Mouse (Mus musculus): ENCODE measurements around the gene Slc12a4. TPM values are rescaled to one million over a fixed set of nuclear protein-coding genes. Genes with fewer than 3 reads are reported as not detected.

The Slc12a4 gene
- polyA plus RNA-seq, 1 experiment from 2014 or later = 42.8 TPM

DNA sequence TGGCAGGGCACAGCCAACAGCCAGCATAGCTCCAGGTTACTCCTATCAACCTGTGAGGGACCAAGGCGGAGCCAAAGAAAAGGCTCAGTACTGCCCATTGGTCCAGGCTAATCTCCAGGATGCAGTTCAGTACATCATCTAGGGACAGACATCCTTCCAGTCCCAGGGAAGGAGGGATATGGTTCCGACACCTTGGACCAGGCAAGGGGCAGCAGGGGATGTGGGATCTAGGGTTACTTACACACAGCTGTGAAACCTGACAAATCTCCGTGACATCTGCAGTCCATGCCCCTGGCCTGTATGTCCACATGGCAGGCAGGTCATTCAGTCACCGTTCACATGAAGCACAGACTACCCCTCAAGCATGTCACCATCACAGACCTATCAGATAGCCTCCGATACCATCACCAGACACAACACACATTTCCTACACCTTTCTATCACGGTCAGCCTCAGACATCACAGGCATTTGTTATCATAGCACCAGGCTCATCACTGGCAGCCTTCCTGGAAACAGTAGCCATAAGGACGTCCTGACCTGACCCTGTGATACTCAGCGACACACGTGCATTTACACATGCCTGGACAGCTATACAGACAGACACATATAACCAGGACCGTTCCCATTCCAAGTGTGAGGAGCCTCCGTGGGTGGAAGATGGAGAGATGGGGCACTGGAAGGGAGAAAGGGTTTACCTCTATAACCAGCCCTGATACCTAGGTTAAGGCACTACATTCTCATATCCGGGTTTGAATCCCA lies 1.2 kb downstream of the Slc12a4 start:
- Histone ChIP-seq H3K4me2 (ENCODE audit: low read depth, low read length) (peak overlapping the region; percentile 76), H3K36me3 (ENCODE audit: control insufficient read depth, insufficient read depth, low read length) (0 out of 2 replicates have a peak, but pooled peaks cover 8% of the 10 kb centered on the region), H3K9me3 (ENCODE audit: control insufficient read depth, low read length) (no peaks in the 10 kb centered on the region), H3K4me1 (ENCODE audit: control insufficient read depth, insufficient read depth, low read length) (peaks cover 19% of the 10 kb centered on the region), H3K9ac (ENCODE audit: low read depth, low read length) (peak overlapping the region; percentile 94), H3K4me3 (ENCODE audit: low read depth, low read length) (peak overlapping the region; percentile 85), H3K27me3 (replicated peaks; ENCODE audit: control insufficient read depth, insufficient read depth, low read length) (no peaks in the 10 kb centered on the region), H3K27ac (replicated peaks; ENCODE audit: low read depth, low read length) (peak overlapping the region; percentile 95; the same call in 1 of the 2 replicates)
- ATAC-seq (ENCODE audit: low read depth) = no peak
- DNase-seq (ENCODE audit: low spot score) = no peak
- 47% methylated on average over 12 of the region's 12 CpGs for WGBS

GRCm38 (mm10) chr8:105961536-105961935 lies 4.4 kb downstream of the Slc12a4 start:
- Histone ChIP-seq H3K4me2 (ENCODE audit: low read depth, low read length) (no peak overlapping the region), H3K4me1 (ENCODE audit: control insufficient read depth, insufficient read depth, low read length) (peaks cover 13% of the 10 kb centered on the region), H3K9me3 (ENCODE audit: control insufficient read depth, low read length) (no peaks in the 10 kb centered on the region), H3K4me3 (ENCODE audit: low read depth, low read length) (no peak overlapping the region), H3K9ac (ENCODE audit: low read depth, low read length) (no peak overlapping the region), H3K27me3 (replicated peaks; ENCODE audit: control insufficient read depth, insufficient read depth, low read length) (no peaks in the 10 kb centered on the region), H3K36me3 (ENCODE audit: control insufficient read depth, insufficient read depth, low read length) (peaks cover 31% of the 10 kb centered on the region), H3K27ac (replicated peaks; ENCODE audit: low read depth, low read length) (no peak overlapping the region)
- DNase-seq (ENCODE audit: low spot score) (no peak), ATAC-seq (ENCODE audit: low read depth) (no peak)
- WGBS = 86% methylated on average over 10 of the region's 10 CpGs

- no peak overlapping the region for H3K9ac ChIP-seq (ENCODE audit: low read depth, low read length)
- WGBS = 72% methylated on average over 14 of the region's 14 CpGs
- no peak for ATAC-seq (ENCODE audit: low read depth)
- no peak for DNase-seq (ENCODE audit: low spot score)
- H3K9me3 ChIP-seq (ENCODE audit: control insufficient read depth, low read length) = no peaks in the 10 kb centered on the region
- H3K4me2 ChIP-seq (ENCODE audit: low read depth, low read length) = no peak overlapping the region
- peaks cover 13% of the 10 kb centered on the region; the same call in 1 of the 2 replicates for H3K4me1 ChIP-seq (ENCODE audit: control insufficient read depth, insufficient read depth, low read length)
- H3K36me3 ChIP-seq (ENCODE audit: control insufficient read depth, insufficient read depth, low read length) = peaks cover 35% of the 10 kb centered on the region
- no peak overlapping the region for H3K4me3 ChIP-seq (ENCODE audit: low read depth, low read length)
- H3K27ac ChIP-seq (replicated peaks; ENCODE audit: low read depth, low read length) = no peak overlapping the region
- H3K27me3 ChIP-seq (replicated peaks; ENCODE audit: control insufficient read depth, insufficient read depth, low read length) = no peaks in the 10 kb centered on the region
These were observed 4.8 kb downstream of the Slc12a4 start for GRCm38 (mm10) chr8:105961101-105961500.

DNA sequence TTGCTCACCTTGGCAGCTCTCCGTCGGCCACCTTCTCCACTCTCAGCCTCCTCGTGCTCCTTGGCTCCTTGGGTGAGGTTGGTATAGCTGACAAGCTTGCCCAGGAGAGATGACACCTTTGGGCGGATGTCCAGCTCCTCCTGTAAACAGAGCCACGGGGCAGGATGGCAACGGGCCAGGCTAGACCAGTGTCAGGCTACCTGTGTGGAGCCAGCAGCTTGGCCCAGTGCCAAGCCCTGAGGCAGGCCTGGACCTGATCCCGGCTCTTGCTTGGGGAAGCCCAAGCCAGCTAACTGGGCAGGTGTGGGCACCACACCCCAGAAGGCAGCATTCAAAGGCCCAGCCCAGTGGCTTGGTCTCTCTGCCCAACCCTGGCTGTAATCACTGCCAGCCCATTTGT lies 6.5 kb downstream of the Slc12a4 start:
- Histone ChIP-seq H3K9me3 (ENCODE audit: control insufficient read depth, low read length) (no peaks in the 10 kb centered on the region), H3K36me3 (ENCODE audit: control insufficient read depth, insufficient read depth, low read length) (peaks cover 51% of the 10 kb centered on the region), H3K27me3 (replicated peaks; ENCODE audit: control insufficient read depth, insufficient read depth, low read length) (no peaks in the 10 kb centered on the region), H3K4me2 (ENCODE audit: low read depth, low read length) (no peak overlapping the region), H3K27ac (replicated peaks; ENCODE audit: low read depth, low read length) (no peak overlapping the region), H3K4me3 (ENCODE audit: low read depth, low read length) (no peak overlapping the region), H3K9ac (ENCODE audit: low read depth, low read length) (no peak overlapping the region), H3K4me1 (ENCODE audit: control insufficient read depth, insufficient read depth, low read length) (peaks cover 6% of the 10 kb centered on the region; the same call in 1 of the 2 replicates)
- peak; percentile 38; the same call in 1 of the 2 replicates for ATAC-seq (ENCODE audit: low read depth)
- 73% methylated on average over 7 of the region's 7 CpGs for WGBS
- peak; percentile 56 for DNase-seq (ENCODE audit: low spot score)

- 59% methylated on average over 2 of the region's 4 CpGs for WGBS
- peaks cover 66% of the 10 kb centered on the region for H3K36me3 ChIP-seq (ENCODE audit: control insufficient read depth, insufficient read depth, low read length)
- DNase-seq (ENCODE audit: low spot score) (no peak), ATAC-seq (ENCODE audit: low read depth) (no peak)
- no peak overlapping the region for H3K4me3 ChIP-seq (ENCODE audit: low read depth, low read length)
- H3K4me2 ChIP-seq (ENCODE audit: low read depth, low read length) = no peak overlapping the region
- no peak overlapping the region for H3K9ac ChIP-seq (ENCODE audit: low read depth, low read length)
- H3K9me3 ChIP-seq (ENCODE audit: control insufficient read depth, low read length) = no peaks in the 10 kb centered on the region
- H3K27ac ChIP-seq (replicated peaks; ENCODE audit: low read depth, low read length) = no peak overlapping the region
- no peaks in the 10 kb centered on the region for H3K4me1 ChIP-seq (ENCODE audit: control insufficient read depth, insufficient read depth, low read length)
- H3K27me3 ChIP-seq (replicated peaks; ENCODE audit: control insufficient read depth, insufficient read depth, low read length) = no peaks in the 10 kb centered on the region
These were observed 8.1 kb downstream of the Slc12a4 start for GRCm38 (mm10) chr8:105957813-105958212.

DNA sequence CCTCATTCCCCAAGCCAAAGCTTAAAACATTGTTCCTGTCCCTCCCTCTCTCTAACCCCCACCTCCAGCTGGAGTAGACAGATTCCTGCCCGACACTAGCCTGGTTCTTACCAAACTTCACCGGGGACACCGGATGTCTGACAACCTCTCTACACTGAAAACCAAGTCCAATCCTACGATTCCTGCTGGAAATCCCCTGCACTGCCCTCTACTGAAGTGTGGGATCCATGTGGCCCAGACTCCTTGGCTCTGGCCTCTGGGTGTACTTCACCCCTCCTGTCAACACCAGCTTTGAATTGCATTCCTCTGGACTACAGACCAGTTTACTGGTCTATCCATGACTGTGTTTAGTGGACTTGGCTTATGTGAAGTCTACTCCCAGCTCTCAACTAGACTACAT lies 9.3 kb downstream of the Slc12a4 start:
- Histone ChIP-seq H3K4me2 (ENCODE audit: low read depth, low read length) (no peak overlapping the region), H3K27me3 (replicated peaks; ENCODE audit: control insufficient read depth, insufficient read depth, low read length) (no peaks in the 10 kb centered on the region), H3K9me3 (ENCODE audit: control insufficient read depth, low read length) (no peaks in the 10 kb centered on the region), H3K27ac (replicated peaks; ENCODE audit: low read depth, low read length) (no peak overlapping the region), H3K4me1 (ENCODE audit: control insufficient read depth, insufficient read depth, low read length) (no peaks in the 10 kb centered on the region), H3K4me3 (ENCODE audit: low read depth, low read length) (no peak overlapping the region), H3K36me3 (ENCODE audit: control insufficient read depth, insufficient read depth, low read length) (peaks cover 79% of the 10 kb centered on the region), H3K9ac (ENCODE audit: low read depth, low read length) (no peak overlapping the region)
- DNase-seq (ENCODE audit: low spot score) = no peak
- 89% methylated on average over 4 of the region's 4 CpGs for WGBS
- ATAC-seq (ENCODE audit: low read depth) = no peak

- peaks cover 97% of the 10 kb centered on the region for H3K36me3 ChIP-seq (ENCODE audit: control insufficient read depth, insufficient read depth, low read length)
- WGBS = 29% methylated on average over 6 of the region's 7 CpGs
- H3K4me2 ChIP-seq (ENCODE audit: low read depth, low read length) = no peak overlapping the region
- peak overlapping the region; percentile 83 for H3K27ac ChIP-seq (replicated peaks; ENCODE audit: low read depth, low read length)
- no peak overlapping the region for H3K9ac ChIP-seq (ENCODE audit: low read depth, low read length)
- ATAC-seq (ENCODE audit: low read depth) = peak; percentile 79
- no peak overlapping the region for H3K4me3 ChIP-seq (ENCODE audit: low read depth, low read length)
- no peaks in the 10 kb centered on the region for H3K9me3 ChIP-seq (ENCODE audit: control insufficient read depth, low read length)
- peak; percentile 72 for DNase-seq (ENCODE audit: low spot score)
- H3K4me1 ChIP-seq (ENCODE audit: control insufficient read depth, insufficient read depth, low read length) = peaks cover 9% of the 10 kb centered on the region; the same call in 1 of the 2 replicates
- H3K27me3 ChIP-seq (replicated peaks; ENCODE audit: control insufficient read depth, insufficient read depth, low read length) = no peaks in the 10 kb centered on the region
These were observed 14.7 kb downstream of the Slc12a4 start for GRCm38 (mm10) chr8:105951057-105951659.

- H3K27me3 ChIP-seq (replicated peaks; ENCODE audit: control insufficient read depth, insufficient read depth, low read length) = no peaks in the 10 kb centered on the region
- DNase-seq (ENCODE audit: low spot score) (peak; percentile 72), ATAC-seq (ENCODE audit: low read depth) (0 out of 2 replicates have a peak, but pooled peaks have one; percentile 14)
- peaks cover 9% of the 10 kb centered on the region; the same call in 1 of the 2 replicates for H3K4me1 ChIP-seq (ENCODE audit: control insufficient read depth, insufficient read depth, low read length)
- H3K9ac ChIP-seq (ENCODE audit: low read depth, low read length) = no peak overlapping the region
- H3K4me3 ChIP-seq (ENCODE audit: low read depth, low read length) = no peak overlapping the region
- H3K9me3 ChIP-seq (ENCODE audit: control insufficient read depth, low read length) = no peaks in the 10 kb centered on the region
- WGBS = 56% methylated on average over 10 of the region's 10 CpGs
- H3K27ac ChIP-seq (replicated peaks; ENCODE audit: low read depth, low read length) = no peak overlapping the region
- no peak overlapping the region for H3K4me2 ChIP-seq (ENCODE audit: low read depth, low read length)
- H3K36me3 ChIP-seq (ENCODE audit: control insufficient read depth, insufficient read depth, low read length) = peaks cover 99% of the 10 kb centered on the region
These were observed 16.5 kb downstream of the Slc12a4 start for GRCm38 (mm10) chr8:105949350-105949749.

All from embryonic facial prominence, embryonic 14.5 days (tissue).